Mouse (Mus musculus): ENCODE data around the gene Myf6. TPM values are rescaled to one million over a fixed set of nuclear protein-coding genes. Genes with fewer than 3 reads are reported as not detected.

Gene Myf6
- polyA plus RNA-seq, 1 experiment from 2014 or later, result 0.51 TPM

DNA sequence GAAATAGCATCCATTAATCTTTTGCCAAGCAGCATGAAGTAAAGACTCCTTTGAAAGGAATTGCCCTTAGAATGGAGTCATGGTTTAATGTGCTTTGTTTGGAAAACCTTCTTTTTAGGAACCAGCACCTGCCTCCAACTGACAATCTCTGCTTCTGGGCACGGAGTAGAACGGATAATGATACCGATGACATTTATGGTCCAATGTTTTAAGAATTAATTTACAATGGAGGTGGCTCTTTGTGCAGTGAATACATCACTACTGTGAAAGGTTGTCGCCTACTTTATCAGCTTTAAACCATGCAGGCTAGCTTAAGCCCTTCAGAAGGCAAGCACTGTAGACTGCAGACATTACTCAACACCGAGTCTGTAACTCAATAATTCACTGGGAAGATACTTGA, 22.8 kb downstream of the Myf6 start:
- ATAC-seq (replicated peaks; ENCODE audit: extremely low read depth, insufficient read depth, low FRiP score), result no peak
- Histone ChIP-seq H3K4me3 (ENCODE audit: low read length) (no peak overlapping the region), H3K4me1 (ENCODE audit: control insufficient read depth, insufficient read depth, low read length) (no peaks in the 10 kb centered on the region), H3K36me3 (ENCODE audit: control insufficient read depth, insufficient read depth) (no peaks in the 10 kb centered on the region), H3K27me3 (ENCODE audit: control insufficient read depth, insufficient read depth, low read length) (no peaks in the 10 kb centered on the region), H3K9ac (ENCODE audit: low read length) (no peak overlapping the region), H3K9me3 (replicated peaks; ENCODE audit: control insufficient read depth, low read length) (no peaks in the 10 kb centered on the region), H3K27ac (ENCODE audit: low read length) (no peak overlapping the region), H3K4me2 (ENCODE audit: low read depth, low read length) (no peak overlapping the region)
- WGBS, result 79% methylated on average over 5 of the region's 5 CpGs

DNA sequence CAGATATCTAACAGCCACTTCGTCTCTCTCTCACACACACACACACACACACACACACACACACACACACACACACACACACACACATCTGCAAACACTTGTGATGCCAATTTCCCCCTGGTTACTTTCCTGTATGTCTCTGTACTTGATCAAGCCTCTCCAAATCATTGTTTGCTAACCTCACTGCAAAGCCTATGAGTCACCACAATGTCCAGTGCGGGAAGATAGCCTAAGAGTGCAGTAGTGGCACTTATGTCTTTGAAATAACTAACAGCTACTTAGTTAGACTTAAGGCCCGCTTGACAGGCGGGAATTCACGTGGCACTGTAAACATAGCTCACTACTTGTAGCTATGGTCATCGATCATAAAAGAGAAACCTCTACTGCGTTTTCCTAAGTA, 26.7 kb downstream of the Myf6 start:
- ATAC-seq (replicated peaks; ENCODE audit: extremely low read depth, insufficient read depth, low FRiP score), result no peak
- 39% methylated on average over 7 of the region's 7 CpGs for WGBS
- H3K4me3 ChIP-seq (ENCODE audit: low read length), result no peak overlapping the region

DNA sequence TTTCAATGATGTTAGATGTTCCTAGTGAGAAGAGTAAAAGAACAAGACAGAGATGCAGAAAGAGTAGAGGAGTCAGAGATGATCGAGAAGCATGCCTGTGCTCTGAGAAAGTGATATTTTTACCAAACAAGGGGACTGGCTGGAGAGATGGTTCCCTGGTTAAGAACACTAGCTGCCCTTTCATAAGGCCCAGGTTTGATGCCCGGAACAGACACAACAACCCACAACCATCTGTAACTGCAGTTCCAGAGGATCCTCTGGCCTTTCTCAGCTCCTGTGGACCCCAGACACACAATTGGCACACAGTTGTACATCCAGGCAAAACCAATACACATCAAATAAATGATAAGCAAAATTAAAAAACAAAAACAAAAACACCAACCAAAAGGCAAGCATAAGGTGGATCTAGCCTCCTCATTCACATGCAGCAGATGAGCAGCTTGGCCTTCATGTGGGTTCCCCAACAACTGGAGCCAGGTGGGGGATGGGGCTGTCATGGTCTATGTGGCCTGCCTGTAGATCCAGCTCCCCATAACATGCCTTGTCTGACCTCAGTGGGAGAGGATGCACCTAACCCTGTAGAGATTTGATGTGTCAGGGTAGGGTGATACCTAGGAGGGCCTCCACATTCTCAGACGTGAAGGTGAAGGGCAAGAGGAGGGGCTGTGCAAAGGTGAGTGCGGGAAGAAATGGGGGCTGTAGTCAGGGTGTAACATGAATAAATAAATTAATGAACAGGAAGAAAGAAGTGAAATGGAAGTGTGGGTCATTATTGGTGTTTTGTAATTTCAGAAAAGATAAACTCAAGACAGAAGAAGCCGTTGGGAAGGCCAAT, 44.8 kb downstream of the Myf6 start:
- Histone ChIP-seq H3K9me3 (replicated peaks; ENCODE audit: control insufficient read depth, low read length) (no peaks in the 10 kb centered on the region), H3K4me3 (ENCODE audit: low read length) (no peak overlapping the region)
- ATAC-seq (replicated peaks; ENCODE audit: extremely low read depth, insufficient read depth, low FRiP score), result no peak

More for the DNA sequence above, 26.7 kb downstream of the Myf6 start:
- no peaks in the 10 kb centered on the region for H3K9me3 ChIP-seq (replicated peaks; ENCODE audit: control insufficient read depth, low read length)
- no peaks in the 10 kb centered on the region for H3K36me3 ChIP-seq (ENCODE audit: control insufficient read depth, insufficient read depth)
- H3K27me3 ChIP-seq (ENCODE audit: control insufficient read depth, insufficient read depth, low read length), result no peaks in the 10 kb centered on the region
- no peaks in the 10 kb centered on the region for H3K4me1 ChIP-seq (ENCODE audit: control insufficient read depth, insufficient read depth, low read length)
- H3K4me2 ChIP-seq (ENCODE audit: low read depth, low read length), result no peak overlapping the region
- no peak overlapping the region for H3K27ac ChIP-seq (ENCODE audit: low read length)
- H3K9ac ChIP-seq (ENCODE audit: low read length), result no peak overlapping the region

More for the DNA sequence above, 44.8 kb downstream of the Myf6 start:
- Histone ChIP-seq H3K9ac (ENCODE audit: low read length) (no peak overlapping the region), H3K4me1 (ENCODE audit: control insufficient read depth, insufficient read depth, low read length) (no peaks in the 10 kb centered on the region), H3K36me3 (ENCODE audit: control insufficient read depth, insufficient read depth) (no peaks in the 10 kb centered on the region), H3K4me2 (ENCODE audit: low read depth, low read length) (no peak overlapping the region), H3K27me3 (ENCODE audit: control insufficient read depth, insufficient read depth, low read length) (no peaks in the 10 kb centered on the region), H3K27ac (ENCODE audit: low read length) (no peak overlapping the region)
- WGBS, result 77% methylated on average over 5 of the region's 5 CpGs

Small RNAs within 50 kb of the gene (microRNA-seq; reads per million reads assigned to microRNA genes)
- gene Gm44403, result not detected

Other genes with a start within 250 kb of the Myf6 start
- 1.3 and 2.0 TPM in 2 replicates for gene Lin7a, start 223.1 kb downstream of the Myf6 start, polyA plus RNA-seq (2015; fragmentation: Nextera tagmentation; extraction: Ambion mirVana)
- 0.09 and 0.17 TPM in 2 replicates for gene Myf5, start 8.6 kb downstream of the Myf6 start, polyA plus RNA-seq (2015; fragmentation: Nextera tagmentation; extraction: Ambion mirVana)
- gene Ptprq, start 225.3 kb upstream of the Myf6 start, polyA plus RNA-seq (2015; fragmentation: Nextera tagmentation; extraction: Ambion mirVana), result 0.12 and 0.17 TPM in 2 replicates